Mouse (Mus musculus) embryonic fibroblast, embryonic 13.5 days (primary cell): Measurements from ENCODE around the gene Aoc3.

Experiments
- CTCF ChIP-seq: IDR thresholded peaks from 2 replicates; pipeline ENCODE4 v1.5.1; 2011; ENCODE audit warnings: mild to moderate bottlenecking, control low read depth, low read length, moderate library complexity, borderline replicate concordance; ENCODE audit not compliant: insufficient read depth
- POLR2A ChIP-seq: IDR thresholded peaks from 2 replicates; pipeline ENCODE4 v1.6.1; 2011; ENCODE audit warnings: low read depth, mild to moderate bottlenecking, control low read depth, low read length, moderate library complexity

- TF ChIP-seq CTCF (peak; percentile 95), POLR2A (no peak)
Measured at GRCm38 (mm10) chr11:101323609-101324008, 6.8 kb upstream of the Aoc3 start.
